Mouse (Mus musculus) CH12.LX (cell line): ENCODE data around the gene Mroh8.

Experiments used
- CTCF ChIP-seq, 2 experiments: IDR thresholded peaks in 1 of 2; conservative IDR thresholded peaks in 1 of 2; 2 replicates each; pipeline ENCODE4 v1.5.1; 2011 to 2012; ENCODE audit warnings: low read depth in 2 of 2, low read length in 2 of 2, improper control_type of control experiment in 1 of 2, inconsistent platforms in 1 of 2, mild to moderate bottlenecking in 1 of 2, moderate library complexity in 1 of 2
- POLR2A ChIP-seq: IDR thresholded peaks from 2 replicates; pipeline ENCODE4 v1.6.1; 2011; ENCODE audit warnings: low read depth, mild to moderate bottlenecking, improper control_type of control experiment, low read length

DNA sequence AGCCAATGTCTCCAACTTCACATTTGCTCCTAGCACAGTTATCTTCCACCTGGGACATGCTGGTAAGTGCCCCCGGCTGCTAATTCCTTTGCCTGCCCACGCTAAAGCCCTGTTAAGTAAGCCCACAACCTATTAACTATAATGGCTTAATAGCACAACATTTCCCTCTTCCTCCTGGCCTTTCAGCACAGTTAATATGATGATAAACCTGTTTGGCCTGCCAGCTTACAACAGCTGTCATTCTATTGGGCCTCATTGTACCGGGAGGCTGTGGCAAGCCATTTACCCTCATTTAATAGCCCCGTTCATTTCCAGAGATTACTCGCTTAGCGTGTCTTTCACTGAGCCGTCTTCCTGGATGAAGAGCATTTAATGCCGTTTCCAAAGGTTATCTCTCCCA, 40.8 kb upstream of the Mroh8 start:
- TF ChIP-seq POLR2A (no peak), CTCF (conservative IDR thresholded peaks at IDR 0.05 in 1 of 2, IDR thresholded peaks at IDR 0.05 in 1 of 2; ENCODE audit: low read depth in 2 of 2, low read length in 2 of 2) (no peak)
